Mouse (Mus musculus) mouse trophoblast stem cell (cell line): Measurements from ENCODE around the gene Prn.

ENCODE experiments used
- in situ Hi-C, 2 experiments: fragments of 300-500 bp; cut with MseI, MboI; formaldehyde crosslinking; loops; 2 replicates in 1 of 2; 3 replicates in 1 of 2; pipeline ENCODE4 v1.15.1; 2025

Gene Prn

GRCm38 (mm10) chr2:131906266-131906665 is 3.5 kb upstream of the Prn start:
- in situ Hi-C loops: no loop called here

DNA sequence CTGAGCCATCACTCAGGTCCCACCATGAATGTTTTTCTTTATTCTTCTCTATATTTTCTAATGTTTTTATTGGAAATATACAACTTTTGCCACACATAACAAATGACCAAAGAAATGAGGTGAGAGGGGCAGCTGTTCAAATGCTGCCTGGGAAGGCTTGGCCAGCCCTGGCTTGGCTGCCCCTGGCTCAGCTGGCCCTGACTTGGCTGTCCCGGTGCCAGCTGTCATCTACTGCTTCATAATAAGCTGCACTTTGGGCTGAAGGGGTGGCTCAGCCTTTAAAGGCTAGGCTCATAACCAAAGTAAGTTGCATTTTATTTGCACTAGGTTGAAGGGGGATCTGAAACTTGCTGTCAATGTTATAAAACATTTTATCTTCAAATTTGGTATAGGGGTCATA is 2.9 kb upstream of the Prn start:
- in situ Hi-C loops: no loop called here

GRCm38 (mm10) chr2:131907311-131907710 is 2.4 kb upstream of the Prn start:
- in situ Hi-C loops: no loop called here

DNA sequence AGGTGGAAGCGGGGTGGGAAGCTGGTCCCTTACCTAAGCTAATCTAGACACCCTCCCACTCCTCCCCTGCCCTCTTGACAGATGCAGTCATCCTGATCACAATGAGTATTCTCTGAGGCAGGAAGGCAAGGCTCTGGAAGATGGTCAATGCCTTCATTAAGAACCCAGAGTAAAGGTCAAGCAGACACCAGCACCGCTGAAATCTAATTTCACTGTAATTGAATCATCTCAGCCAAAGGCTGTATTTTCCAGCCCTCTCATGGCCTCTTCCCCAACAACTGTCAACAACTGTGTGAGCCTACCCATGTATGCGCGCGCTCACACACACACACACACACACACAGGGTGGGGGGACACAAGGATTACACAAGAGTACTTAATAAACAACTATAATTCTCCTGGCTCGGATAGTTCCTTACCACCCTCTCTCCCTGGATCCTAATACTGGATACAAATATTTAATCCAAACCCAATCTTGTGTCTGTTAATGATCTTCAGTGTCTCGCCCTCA is 1.4 kb upstream of the Prn start:
- in situ Hi-C loops: no loop called here

GRCm38 (mm10) chr2:131908906-131909305 is 851 bp upstream of the Prn start:
- in situ Hi-C loops: no loop called here

GRCm38 (mm10) chr2:131910847-131911246 is 1.1 kb downstream of the Prn start:
- in situ Hi-C loops: no loop called here

- in situ Hi-C loops: no loop called here
Observed at GRCm38 (mm10) chr2:131911341-131911740, 1.6 kb downstream of the Prn start.

GRCm38 (mm10) chr2:131912526-131913258 is 2.9 kb downstream of the Prn start:
- in situ Hi-C loops: no loop called here

DNA sequence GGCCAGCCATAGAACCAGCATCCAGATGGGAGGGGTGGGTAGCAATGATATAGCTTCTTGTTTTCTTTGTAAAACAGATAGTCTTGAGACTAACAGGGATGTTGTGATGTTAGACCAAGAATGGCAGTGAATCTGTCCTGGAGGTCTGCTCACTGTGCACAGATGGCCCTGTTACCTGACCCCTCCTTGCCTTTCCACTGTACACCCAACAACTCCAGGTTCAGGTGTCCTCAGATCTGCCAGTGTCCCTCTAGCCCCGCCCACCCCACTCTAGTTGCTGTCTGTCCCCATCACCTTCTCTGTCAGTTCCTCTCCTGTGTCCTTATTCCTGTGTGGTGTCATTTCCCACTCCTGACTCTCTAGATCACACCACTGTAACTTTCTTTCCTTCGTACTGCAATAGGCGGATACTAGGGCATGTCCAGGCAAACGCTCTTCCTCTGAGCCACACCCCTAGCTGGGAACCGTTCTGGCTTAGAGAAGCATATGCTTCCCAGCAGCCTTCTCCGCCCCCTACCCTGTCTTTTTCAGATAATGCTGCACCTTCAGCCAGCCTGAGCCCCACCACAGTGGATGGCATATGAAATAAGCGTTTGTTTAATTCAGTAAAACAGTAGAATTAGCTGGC is 22.6 kb downstream of the Prn start:
- in situ Hi-C loops: loop anchor here in 1 of 2 experiments (25.0 kb wide), 1 partner anchor 370 kb away; the partner anchor contains the start of gene Adra1d

GRCm38 (mm10) chr2:131933013-131933412 is 23.3 kb downstream of the Prn start:
- in situ Hi-C loops: loop anchor here in 1 of 2 experiments (25.0 kb wide), 1 partner anchor 371 kb away; the partner anchor contains the start of gene Adra1d

DNA sequence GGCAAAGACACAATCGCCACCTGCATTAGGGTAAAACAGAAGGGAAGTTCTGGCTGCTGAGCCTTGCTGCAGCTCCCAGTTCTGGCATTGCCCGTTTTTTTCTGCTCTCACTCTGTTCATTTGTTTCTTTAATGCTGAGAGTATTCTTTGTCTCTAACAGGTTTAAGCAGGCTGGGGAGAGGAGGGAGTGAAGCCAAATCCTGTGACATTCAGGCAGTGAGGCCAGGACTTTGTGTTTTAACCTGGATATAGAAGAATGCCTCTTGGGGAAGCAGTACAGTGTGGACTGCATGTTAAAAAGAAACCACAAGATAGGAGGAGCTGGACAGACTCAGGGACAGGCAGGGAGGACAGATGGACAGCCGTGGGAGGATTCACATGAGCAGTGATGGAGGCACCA is 23.8 kb downstream of the Prn start:
- in situ Hi-C loops: loop anchor here in 1 of 2 experiments (25.0 kb wide), 1 partner anchor 371 kb away; the partner anchor contains the start of gene Adra1d

- in situ Hi-C loops: loop anchor here in 1 of 2 experiments (25.0 kb wide), 1 partner anchor 372 kb away; the partner anchor contains the start of gene Adra1d
Observed at GRCm38 (mm10) chr2:131934243-131934642, 24.5 kb downstream of the Prn start.

GRCm38 (mm10) chr2:131935390-131936105 is 25.8 kb downstream of the Prn start:
- in situ Hi-C loops: loop anchor here (5.0 to 25.0 kb wide), 2 partner anchors 113 to 373 kb away; partner anchors contain the start of gene Adra1d (in 1 of the 2)

DNA sequence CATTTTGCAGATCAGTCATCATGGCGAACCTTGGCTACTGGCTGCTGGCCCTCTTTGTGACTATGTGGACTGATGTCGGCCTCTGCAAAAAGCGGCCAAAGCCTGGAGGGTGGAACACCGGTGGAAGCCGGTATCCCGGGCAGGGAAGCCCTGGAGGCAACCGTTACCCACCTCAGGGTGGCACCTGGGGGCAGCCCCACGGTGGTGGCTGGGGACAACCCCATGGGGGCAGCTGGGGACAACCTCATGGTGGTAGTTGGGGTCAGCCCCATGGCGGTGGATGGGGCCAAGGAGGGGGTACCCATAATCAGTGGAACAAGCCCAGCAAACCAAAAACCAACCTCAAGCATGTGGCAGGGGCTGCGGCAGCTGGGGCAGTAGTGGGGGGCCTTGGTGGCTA is 26.7 kb downstream of the Prn start:
- in situ Hi-C loops: loop anchor here (5.0 to 25.0 kb wide), 2 partner anchors 114 to 374 kb away; partner anchors contain the start of gene Adra1d (in 1 of the 2)

- in situ Hi-C loops: loop anchor here (5.0 to 25.0 kb wide), 3 partner anchors 117 to 385 kb away; partner anchors contain the start of gene Adra1d (in 1 of the 2)
Observed at GRCm38 (mm10) chr2:131939404-131940111, 29.8 kb downstream of the Prn start.

GRCm38 (mm10) chr2:131940506-131940905 is 30.7 kb downstream of the Prn start:
- in situ Hi-C loops: loop anchor here (10.0 to 25.0 kb wide), 2 partner anchors 378 to 386 kb away; partner anchors contain the start of gene Adra1d (in 1 of the 2)

DNA sequence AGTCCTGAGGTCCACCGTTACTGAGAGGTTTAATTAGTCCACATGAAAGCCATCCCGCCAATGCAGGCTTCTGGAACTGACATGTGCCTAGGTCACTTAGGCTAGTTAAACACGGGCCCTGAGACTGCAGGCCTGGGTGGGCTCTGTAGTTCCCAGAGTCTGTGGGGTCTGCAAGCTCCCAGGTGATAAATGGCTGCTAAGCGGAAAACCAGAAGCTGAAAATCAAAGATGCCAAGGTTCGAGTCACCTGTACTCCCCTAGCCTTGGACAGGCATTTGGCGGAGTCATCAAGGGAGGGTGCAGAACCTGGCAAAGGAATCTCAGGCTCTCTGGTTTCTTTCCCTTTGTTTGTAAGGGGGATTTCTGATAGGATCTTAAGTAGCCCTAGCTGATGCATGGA is 31.7 kb downstream of the Prn start:
- in situ Hi-C loops: loop anchor here (10.0 to 25.0 kb wide), 2 partner anchors 379 to 387 kb away; partner anchors contain the start of gene Adra1d (in 1 of the 2)

DNA sequence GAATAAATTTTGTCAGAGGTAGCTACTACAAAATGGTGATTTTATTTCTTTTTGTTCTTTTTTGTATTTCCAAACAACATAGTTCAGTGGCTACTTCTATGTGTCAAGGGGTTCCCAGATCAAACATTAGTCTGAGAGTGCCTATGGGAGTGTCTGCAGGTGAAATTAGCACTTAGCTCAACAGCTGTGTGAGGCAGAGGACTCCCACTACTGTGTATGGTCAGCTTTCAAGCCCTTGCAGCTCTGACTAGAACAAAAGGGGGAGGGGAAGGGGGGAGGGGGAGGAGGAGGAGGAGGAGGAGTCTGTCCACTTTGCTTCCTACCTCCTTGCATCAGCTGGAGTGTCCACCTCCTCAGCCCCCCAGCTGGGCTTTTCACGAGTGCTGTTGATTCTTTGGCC is 34.6 kb downstream of the Prn start:
- in situ Hi-C loops: loop anchor here (10.0 to 25.0 kb wide), 2 partner anchors 382 to 390 kb away; partner anchors contain the start of gene Adra1d (in 1 of the 2)

DNA sequence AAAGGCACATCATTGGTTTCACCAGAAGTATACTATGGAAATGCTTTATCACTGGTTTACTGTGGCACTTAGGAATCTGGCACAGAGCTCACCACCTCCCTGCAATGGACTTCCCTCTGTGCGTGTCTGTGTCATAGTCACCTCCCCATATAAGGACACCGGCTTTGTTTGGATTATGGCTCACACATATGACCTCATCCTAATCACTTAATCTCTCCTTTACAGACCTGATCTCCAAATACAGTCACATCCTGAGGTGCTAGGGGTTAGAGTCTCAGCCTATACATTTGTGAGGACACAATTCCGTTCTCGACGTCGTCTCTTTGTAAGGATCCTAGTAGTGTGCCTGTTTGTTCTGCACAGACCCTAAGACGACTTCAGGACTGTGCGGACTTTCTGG is 35.5 kb downstream of the Prn start:
- in situ Hi-C loops: loop anchor here (10.0 to 25.0 kb wide), 2 partner anchors 383 to 390 kb away; partner anchors contain the start of gene Adra1d (in 1 of the 2)

DNA sequence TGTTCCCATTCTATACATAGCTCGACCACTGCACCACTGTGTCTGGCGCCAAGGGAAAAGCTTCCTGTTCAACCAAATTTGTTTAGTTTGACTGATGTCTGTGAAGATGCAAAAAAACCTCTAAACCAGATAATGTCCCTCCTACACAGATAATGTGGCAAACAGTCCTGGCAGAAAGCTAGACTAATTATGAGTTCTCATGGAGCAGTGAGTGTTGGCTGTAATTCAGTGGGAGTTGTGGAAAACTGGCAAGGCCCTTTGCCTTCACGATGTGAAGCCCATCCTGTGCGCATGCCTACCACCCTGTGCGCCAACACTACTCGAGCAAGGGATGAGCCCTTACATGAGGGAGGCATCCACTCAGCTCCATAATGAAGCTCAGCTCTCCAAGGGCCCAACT is 36.0 kb downstream of the Prn start:
- in situ Hi-C loops: loop anchor here (10.0 to 25.0 kb wide), 2 partner anchors 383 to 391 kb away; partner anchors contain the start of gene Adra1d (in 1 of the 2)
